Mouse (Mus musculus) mouse embryonic stem cell (cell line): ENCODE measurements around the gene Eef1akmt2.

Experiments
- in situ Hi-C, 2 experiments: fragments of 300-500 bp; cut with MboI; formaldehyde crosslinking; loops; 1 replicate in 1 of 2; 3 replicates in 1 of 2; pipeline ENCODE4 v1.14.3; 2019 to 2020; ENCODE audit warnings: low sequenced_read_pairs in 2 of 2, low pct_unique_long_range_greater_than_20kb in 1 of 2, mixed read lengths in 1 of 2; ENCODE audit not compliant: unreplicated experiment in 1 of 2

Gene Eef1akmt2

DNA sequence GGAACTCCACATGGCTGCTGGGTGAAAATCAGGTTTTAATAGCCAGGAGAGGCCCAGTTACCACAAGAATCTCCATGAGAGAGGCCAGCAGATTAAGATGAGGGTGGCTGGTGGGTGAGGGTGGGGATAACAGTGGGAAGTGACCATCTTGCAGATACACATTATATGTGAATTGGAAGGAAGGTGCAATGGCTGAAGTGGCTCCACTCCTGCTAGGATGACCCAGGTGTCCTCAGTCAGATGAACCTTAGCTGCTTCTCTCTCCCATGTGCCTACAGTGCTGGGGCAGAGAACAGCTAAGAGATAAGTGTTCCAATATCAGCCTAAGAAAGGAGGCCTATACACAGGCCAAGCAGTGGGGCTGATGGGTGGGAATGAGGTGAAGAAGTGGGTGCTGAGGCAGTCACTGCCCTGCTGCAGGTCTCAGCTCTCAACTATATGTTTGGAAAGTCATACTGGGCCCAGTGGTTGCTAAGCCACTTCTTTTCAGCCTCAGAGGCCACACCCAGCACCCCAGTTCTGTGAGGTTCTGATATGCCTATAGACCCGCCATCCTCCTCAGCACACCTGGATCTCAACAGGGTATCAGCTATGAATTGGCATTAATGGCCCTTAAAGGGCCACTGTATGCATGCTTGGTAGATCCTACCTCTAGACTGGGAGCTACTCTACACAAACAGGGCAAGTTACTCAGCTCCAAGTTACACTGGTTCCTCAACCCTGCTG, 74.6 kb downstream of the Eef1akmt2 start:
- in situ Hi-C loops, result no loop called here
